Mouse (Mus musculus) lung, adult 2 months (tissue): ENCODE measurements around the gene Psma4.

Experiments
- CTCF ChIP-seq: fragments of 200-500 bp; IDR thresholded peaks from 2 replicates; pipeline ENCODE4 v1.5.1; 2011; ENCODE audit warnings: mild to moderate bottlenecking, low read length, control low read depth; ENCODE audit not compliant: insufficient read depth
- POLR2A ChIP-seq: fragments of 200-500 bp; IDR thresholded peaks from 2 replicates; pipeline ENCODE4 v1.6.1; 2011; ENCODE audit warnings: low read depth, mild to moderate bottlenecking, control low read depth, low read length, borderline replicate concordance; ENCODE audit errors: extremely low read depth

GRCm38 (mm10) chr9:54982401-54982800, 31.8 kb downstream of the Psma4 start:
- no peak for TF ChIP-seq CTCF
- no peak for TF ChIP-seq POLR2A
